Mouse (Mus musculus): ENCODE measurements around the gene Retn. TPM values are rescaled to one million over a fixed set of nuclear protein-coding genes. Genes with fewer than 3 reads are reported as not detected.
A peak's percentile ranks its signal among the peaks of the same experiment; 100 is the strongest.

The Retn gene
- 0.25 and 0.39 TPM in 2 replicates for polyA plus RNA-seq (2014; fragmentation: Nextera tagmentation; extraction: Ambion mirVana)

GRCm38 (mm10) chr8:3655526-3655925, at the start of gene Retn:
Gene Retn, plus strand, starts transcription at chr8:3655770.
- no peak within 1 kb of the TSS for H3K9ac ChIP-seq
- no peaks in the 10 kb centered on the region for H3K36me3 ChIP-seq (replicated peaks; ENCODE audit: control insufficient read depth, insufficient read depth)
- no peak within 1 kb of the TSS for H3K4me2 ChIP-seq (replicated peaks)
- no peaks in the 10 kb centered on the region for H3K9me3 ChIP-seq (ENCODE audit: control insufficient read depth, low read length)
- ATAC-seq (ENCODE audit: low FRiP score), result no peak
- no peak for DNase-seq (ENCODE audit: low spot score)
- 82% methylated on average over 3 of the region's 3 CpGs for WGBS
- H3K4me1 ChIP-seq (replicated peaks; ENCODE audit: control insufficient read depth, insufficient read depth, low read length), result peaks cover 3% of the 10 kb centered on the region; the same call in 1 of the 2 replicates
- no peak within 1 kb of the TSS for H3K27ac ChIP-seq
- no peak within 1 kb of the TSS for H3K4me3 ChIP-seq (replicated peaks; ENCODE audit: low read length)
- no peaks in the 10 kb centered on the region for H3K27me3 ChIP-seq (ENCODE audit: control insufficient read depth, insufficient read depth, low read length)

DNA sequence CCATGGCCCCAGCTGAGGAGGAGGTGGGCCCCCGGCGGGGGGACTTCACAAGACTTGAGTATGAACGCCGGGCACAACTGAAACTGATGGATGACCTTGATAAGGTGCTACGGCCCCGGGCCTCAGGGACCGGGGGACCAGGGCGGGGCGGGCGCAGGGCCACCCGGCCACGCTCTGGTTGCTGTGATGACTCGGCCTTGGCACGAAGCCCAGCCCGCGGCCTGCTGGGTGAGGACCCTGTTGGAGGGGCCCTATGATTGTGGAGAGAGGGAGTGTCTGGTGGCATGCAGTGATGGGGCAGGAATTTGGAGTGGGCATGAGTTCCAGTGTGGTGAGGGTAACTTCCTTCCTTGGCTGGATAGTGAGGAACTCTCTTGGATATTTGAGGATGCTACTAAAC, 49.0 kb upstream of the Retn start:
- 90% methylated on average over 16 of the region's 16 CpGs for WGBS

DNA sequence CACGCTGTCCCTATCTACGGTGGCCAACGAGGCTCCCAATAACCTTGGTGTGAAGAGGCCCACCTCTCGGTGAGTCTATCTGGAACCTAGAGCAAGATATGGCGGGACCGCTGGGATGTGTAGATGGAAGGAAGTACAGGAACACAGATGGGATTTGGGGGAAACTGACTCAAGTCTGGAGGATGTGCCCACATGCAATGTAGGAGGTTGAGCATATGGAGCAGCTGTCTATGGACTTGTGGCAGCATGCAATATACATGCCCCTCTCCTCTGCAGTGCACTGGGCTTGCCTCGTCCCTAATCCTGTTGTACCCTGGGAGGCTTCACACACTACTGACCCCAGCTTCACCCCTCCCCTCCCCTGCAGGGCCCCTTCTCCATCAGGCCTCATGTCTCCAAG, 47.7 kb upstream of the Retn start:
- 91% methylated on average over 7 of the region's 7 CpGs for WGBS
- no peak overlapping the region for H3K27ac ChIP-seq
- no peaks in the 10 kb centered on the region for H3K4me1 ChIP-seq (replicated peaks; ENCODE audit: control insufficient read depth, insufficient read depth, low read length)
- no peak overlapping the region for H3K4me3 ChIP-seq (replicated peaks; ENCODE audit: low read length)
- peaks cover 98% of the 10 kb centered on the region for H3K36me3 ChIP-seq (replicated peaks; ENCODE audit: control insufficient read depth, insufficient read depth)
- no peaks in the 10 kb centered on the region for H3K9me3 ChIP-seq (ENCODE audit: control insufficient read depth, low read length)
- ATAC-seq (ENCODE audit: low FRiP score) (no peak), DNase-seq (ENCODE audit: low spot score) (no peak)
- no peak overlapping the region for H3K4me2 ChIP-seq (replicated peaks)
- no peak overlapping the region for H3K9ac ChIP-seq
- H3K27me3 ChIP-seq (ENCODE audit: control insufficient read depth, insufficient read depth, low read length), result no peaks in the 10 kb centered on the region

More for the DNA sequence above, 49.0 kb upstream of the Retn start:
- Histone ChIP-seq H3K4me1 (replicated peaks; ENCODE audit: control insufficient read depth, insufficient read depth, low read length) (no peaks in the 10 kb centered on the region), H3K27ac (no peak overlapping the region), H3K9me3 (ENCODE audit: control insufficient read depth, low read length) (no peaks in the 10 kb centered on the region), H3K4me2 (replicated peaks) (no peak overlapping the region), H3K27me3 (ENCODE audit: control insufficient read depth, insufficient read depth, low read length) (no peaks in the 10 kb centered on the region), H3K4me3 (replicated peaks; ENCODE audit: low read length) (no peak overlapping the region), H3K9ac (no peak overlapping the region), H3K36me3 (replicated peaks; ENCODE audit: control insufficient read depth, insufficient read depth) (peaks cover 98% of the 10 kb centered on the region)
- DNase-seq (ENCODE audit: low spot score), result no peak
- ATAC-seq (ENCODE audit: low FRiP score), result no peak

GRCm38 (mm10) chr8:3609046-3609815, 46.3 kb upstream of the Retn start:
- H3K9ac ChIP-seq, result no peak overlapping the region
- ATAC-seq (ENCODE audit: low FRiP score) (no peak), DNase-seq (ENCODE audit: low spot score) (no peak)
- WGBS, result 89% methylated on average over 12 of the region's 12 CpGs
- H3K27me3 ChIP-seq (ENCODE audit: control insufficient read depth, insufficient read depth, low read length), result no peaks in the 10 kb centered on the region
- H3K36me3 ChIP-seq (replicated peaks; ENCODE audit: control insufficient read depth, insufficient read depth), result peaks cover 98% of the 10 kb centered on the region
- no peak overlapping the region for H3K4me3 ChIP-seq (replicated peaks; ENCODE audit: low read length)
- no peaks in the 10 kb centered on the region for H3K9me3 ChIP-seq (ENCODE audit: control insufficient read depth, low read length)
- H3K27ac ChIP-seq, result no peak overlapping the region
- no peaks in the 10 kb centered on the region for H3K4me1 ChIP-seq (replicated peaks; ENCODE audit: control insufficient read depth, insufficient read depth, low read length)
- no peak overlapping the region for H3K4me2 ChIP-seq (replicated peaks)

DNA sequence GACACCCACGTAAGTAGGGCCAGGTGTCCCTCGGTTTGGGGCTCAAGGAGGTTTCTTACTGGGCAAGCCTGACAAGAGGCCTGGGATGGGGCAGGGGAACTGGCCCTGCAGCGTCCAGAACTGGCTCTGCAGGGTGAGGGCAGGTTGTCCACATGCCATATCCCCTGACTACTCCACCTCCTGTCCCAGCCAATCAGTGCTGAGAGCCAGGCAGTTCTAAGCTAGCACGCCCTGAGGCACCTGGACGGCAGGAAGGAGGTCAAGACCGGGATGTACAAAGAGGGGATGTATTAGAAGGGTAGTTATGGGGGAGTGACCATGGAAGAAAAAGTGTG, 45.8 kb upstream of the Retn start:
- Histone ChIP-seq H3K4me1 (replicated peaks; ENCODE audit: control insufficient read depth, insufficient read depth, low read length) (no peaks in the 10 kb centered on the region), H3K4me2 (replicated peaks) (no peak overlapping the region), H3K36me3 (replicated peaks; ENCODE audit: control insufficient read depth, insufficient read depth) (peaks cover 98% of the 10 kb centered on the region), H3K27me3 (ENCODE audit: control insufficient read depth, insufficient read depth, low read length) (no peaks in the 10 kb centered on the region), H3K4me3 (replicated peaks; ENCODE audit: low read length) (no peak overlapping the region), H3K27ac (no peak overlapping the region), H3K9ac (no peak overlapping the region), H3K9me3 (ENCODE audit: control insufficient read depth, low read length) (no peaks in the 10 kb centered on the region)
- DNase-seq (ENCODE audit: low spot score), result no peak
- ATAC-seq (ENCODE audit: low FRiP score), result no peak
- 91% methylated on average over 6 of the region's 6 CpGs for WGBS

DNA sequence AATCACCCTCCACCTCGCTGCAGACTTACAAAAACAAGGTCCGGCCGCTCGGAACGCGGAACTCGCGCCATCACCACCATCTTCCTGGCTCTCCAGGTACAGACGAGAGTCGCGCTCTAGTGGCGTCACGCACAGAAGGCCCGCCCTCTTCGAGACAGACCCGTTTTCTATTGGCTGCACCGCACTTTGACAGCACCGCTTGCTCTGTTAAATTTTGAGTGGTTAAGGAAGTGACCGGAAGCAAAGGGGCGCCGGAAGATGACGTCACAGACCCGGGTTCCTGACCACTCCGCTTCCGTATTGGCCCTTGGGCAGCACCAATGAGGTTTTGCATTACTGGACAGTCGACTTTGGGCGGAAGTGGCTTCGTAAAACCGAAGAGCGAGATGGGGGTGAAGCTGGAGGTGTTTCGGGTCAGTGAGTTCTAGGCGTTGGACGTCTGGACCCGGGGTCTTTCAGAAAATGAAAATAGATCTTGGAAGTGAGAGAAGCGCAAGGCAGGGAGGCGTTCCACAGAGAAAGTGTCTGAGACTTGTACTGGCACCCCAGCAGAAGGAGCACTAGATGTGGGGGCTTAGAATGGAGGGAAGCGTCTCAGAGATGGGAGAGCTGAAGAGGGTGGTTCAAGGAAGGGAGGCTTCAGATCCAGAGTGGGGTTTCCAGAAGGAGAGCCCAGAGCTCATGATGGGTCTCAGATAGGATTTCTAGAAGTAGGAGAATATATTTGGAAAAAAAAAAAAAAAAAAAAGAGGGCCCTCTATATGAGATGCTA, 34.2 kb upstream of the Retn start, which contains the start of the genes Xab2 and Pet100:
Gene Xab2 (minus strand): TSS at position 118 of the 772 bp plus-strand sequence.
Gene Pet100 (plus strand): TSS at position 350 of the 772 bp plus-strand sequence.
- H3K9me3 ChIP-seq (ENCODE audit: control insufficient read depth, low read length), result no peaks in the 10 kb centered on the region
- H3K4me2 ChIP-seq (replicated peaks), result peak within 1 kb of the TSS; percentile 78
- DNase-seq (ENCODE audit: low spot score) (peak; percentile 100), ATAC-seq (ENCODE audit: low FRiP score) (peak; percentile 97)
- peak within 1 kb of the TSS; percentile 66 for H3K9ac ChIP-seq
- peaks cover 19% of the 10 kb centered on the region for H3K36me3 ChIP-seq (replicated peaks; ENCODE audit: control insufficient read depth, insufficient read depth)
- H3K27ac ChIP-seq, result no peak within 1 kb of the TSS
- no peaks in the 10 kb centered on the region for H3K27me3 ChIP-seq (ENCODE audit: control insufficient read depth, insufficient read depth, low read length)
- H3K4me1 ChIP-seq (replicated peaks; ENCODE audit: control insufficient read depth, insufficient read depth, low read length), result peaks cover 17% of the 10 kb centered on the region
- WGBS, result under 1% methylated on average over 37 of the region's 37 CpGs
- H3K4me3 ChIP-seq (replicated peaks; ENCODE audit: low read length), result peak within 1 kb of the TSS; percentile 59

- 70% methylated on average over 8 of the region's 8 CpGs for WGBS
- ATAC-seq (ENCODE audit: low FRiP score) (no peak), DNase-seq (ENCODE audit: low spot score) (no peak)
Observed at GRCm38 (mm10) chr8:3622119-3622518, 33.5 kb upstream of the Retn start.

DNA sequence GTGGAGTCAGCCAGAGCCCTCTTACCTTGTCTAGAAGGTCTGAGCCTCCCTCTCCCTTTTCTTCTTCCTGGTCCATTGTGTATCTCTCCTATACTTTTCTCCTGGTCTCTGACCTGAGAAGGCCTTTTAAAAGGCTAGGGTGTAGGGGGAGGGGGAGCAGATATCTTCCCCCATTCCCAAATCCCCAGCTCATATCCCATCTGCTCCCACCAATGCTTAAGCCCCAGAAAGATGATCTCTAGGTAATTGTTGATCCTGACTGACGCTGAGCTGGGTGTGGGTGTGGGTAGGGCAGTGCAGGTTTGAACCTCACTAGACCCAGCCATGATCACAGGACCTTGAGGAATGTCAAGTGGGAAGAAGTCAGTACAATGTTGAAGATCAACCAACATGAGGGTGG, 30.1 kb upstream of the Retn start, which contains the start of gene Pcp2:
Gene Pcp2 (minus strand): TSS at position 101 of the 400 bp plus-strand sequence.
- H3K27me3 ChIP-seq (ENCODE audit: control insufficient read depth, insufficient read depth, low read length), result 0 out of 2 replicates have a peak, but pooled peaks cover 10% of the 10 kb centered on the region

More at GRCm38 (mm10) chr8:3622119-3622518, 33.5 kb upstream of the Retn start:
- peaks cover 13% of the 10 kb centered on the region for H3K36me3 ChIP-seq (replicated peaks; ENCODE audit: control insufficient read depth, insufficient read depth)
- no peaks in the 10 kb centered on the region for H3K9me3 ChIP-seq (ENCODE audit: control insufficient read depth, low read length)
- H3K9ac ChIP-seq, result peak overlapping the region; percentile 65; the same call in 1 of the 2 replicates
- H3K27me3 ChIP-seq (ENCODE audit: control insufficient read depth, insufficient read depth, low read length), result no peaks in the 10 kb centered on the region
- H3K27ac ChIP-seq, result no peak overlapping the region
- H3K4me2 ChIP-seq (replicated peaks), result peak overlapping the region; percentile 58
- H3K4me3 ChIP-seq (replicated peaks; ENCODE audit: low read length), result peak overlapping the region; percentile 59
- H3K4me1 ChIP-seq (replicated peaks; ENCODE audit: control insufficient read depth, insufficient read depth, low read length), result peaks cover 17% of the 10 kb centered on the region

DNA sequence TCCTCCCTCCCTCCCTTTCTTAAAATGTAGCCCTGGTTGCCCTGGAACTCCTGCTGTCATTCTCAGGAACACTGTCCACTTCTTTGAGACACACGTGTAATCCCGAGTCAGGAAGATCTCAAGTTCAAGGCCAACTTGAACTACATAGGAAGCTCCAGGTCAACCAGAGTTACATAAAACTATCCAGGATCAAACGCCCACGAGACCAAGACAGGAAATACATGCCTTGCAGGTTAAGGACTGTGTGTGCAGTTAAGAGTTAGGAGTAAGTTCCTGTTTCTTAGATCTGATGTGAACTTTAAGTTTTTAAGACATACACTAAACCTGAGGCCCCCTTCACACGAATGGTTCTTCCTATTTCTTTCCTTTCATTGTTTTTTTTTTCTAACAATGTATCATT, 28.6 kb upstream of the Retn start:
- H3K9me3 ChIP-seq (ENCODE audit: control insufficient read depth, low read length), result no peaks in the 10 kb centered on the region
- no peak for ATAC-seq (ENCODE audit: low FRiP score)
- H3K27ac ChIP-seq, result no peak overlapping the region
- H3K9ac ChIP-seq, result no peak overlapping the region
- H3K36me3 ChIP-seq (replicated peaks; ENCODE audit: control insufficient read depth, insufficient read depth), result no peaks in the 10 kb centered on the region
- 0 out of 2 replicates have a peak, but pooled peaks cover 10% of the 10 kb centered on the region for H3K27me3 ChIP-seq (ENCODE audit: control insufficient read depth, insufficient read depth, low read length)
- no peak for DNase-seq (ENCODE audit: low spot score)
- WGBS, result 62% methylated on average over 5 of the region's 5 CpGs
- H3K4me3 ChIP-seq (replicated peaks; ENCODE audit: low read length), result no peak overlapping the region
- H3K4me1 ChIP-seq (replicated peaks; ENCODE audit: control insufficient read depth, insufficient read depth, low read length), result peaks cover 11% of the 10 kb centered on the region
- no peak overlapping the region for H3K4me2 ChIP-seq (replicated peaks)

More for the DNA sequence above, 30.1 kb upstream of the Retn start, which contains the start of gene Pcp2:
- ATAC-seq (ENCODE audit: low FRiP score) (no peak), DNase-seq (ENCODE audit: low spot score) (no peak)
- WGBS, result 86% methylated on average over 1 of the region's 1 CpGs
- H3K4me3 ChIP-seq (replicated peaks; ENCODE audit: low read length), result no peak within 1 kb of the TSS
- no peaks in the 10 kb centered on the region for H3K36me3 ChIP-seq (replicated peaks; ENCODE audit: control insufficient read depth, insufficient read depth)
- H3K4me1 ChIP-seq (replicated peaks; ENCODE audit: control insufficient read depth, insufficient read depth, low read length), result peaks cover 9% of the 10 kb centered on the region
- H3K9me3 ChIP-seq (ENCODE audit: control insufficient read depth, low read length), result no peaks in the 10 kb centered on the region
- no peak within 1 kb of the TSS for H3K4me2 ChIP-seq (replicated peaks)
- no peak within 1 kb of the TSS for H3K9ac ChIP-seq
- no peak within 1 kb of the TSS for H3K27ac ChIP-seq
